Mouse (Mus musculus) liver, postnatal 0 days (tissue): Measurements from ENCODE around the gene Rexo1.

ENCODE experiments used
- CTCF ChIP-seq: sonication (generic); IDR thresholded peaks from 2 replicates; pipeline ENCODE4 v1.5.1; 2016; ENCODE audit warnings: antibody characterized with exemption, low read depth
- EP300 ChIP-seq: IDR thresholded peaks from 2 replicates; pipeline ENCODE4 v1.6.1; 2016; ENCODE audit warnings: antibody characterized with exemption, low read depth, mild to moderate bottlenecking

- TF ChIP-seq CTCF (peak; percentile 96), EP300 (no peak)
These were observed 51.7 kb downstream of the Rexo1 start for GRCm38 (mm10) chr10:80509412-80510272.
